8 mouse cellular contexts compared by ENCODE assay signal in the genomic region with DNA sequence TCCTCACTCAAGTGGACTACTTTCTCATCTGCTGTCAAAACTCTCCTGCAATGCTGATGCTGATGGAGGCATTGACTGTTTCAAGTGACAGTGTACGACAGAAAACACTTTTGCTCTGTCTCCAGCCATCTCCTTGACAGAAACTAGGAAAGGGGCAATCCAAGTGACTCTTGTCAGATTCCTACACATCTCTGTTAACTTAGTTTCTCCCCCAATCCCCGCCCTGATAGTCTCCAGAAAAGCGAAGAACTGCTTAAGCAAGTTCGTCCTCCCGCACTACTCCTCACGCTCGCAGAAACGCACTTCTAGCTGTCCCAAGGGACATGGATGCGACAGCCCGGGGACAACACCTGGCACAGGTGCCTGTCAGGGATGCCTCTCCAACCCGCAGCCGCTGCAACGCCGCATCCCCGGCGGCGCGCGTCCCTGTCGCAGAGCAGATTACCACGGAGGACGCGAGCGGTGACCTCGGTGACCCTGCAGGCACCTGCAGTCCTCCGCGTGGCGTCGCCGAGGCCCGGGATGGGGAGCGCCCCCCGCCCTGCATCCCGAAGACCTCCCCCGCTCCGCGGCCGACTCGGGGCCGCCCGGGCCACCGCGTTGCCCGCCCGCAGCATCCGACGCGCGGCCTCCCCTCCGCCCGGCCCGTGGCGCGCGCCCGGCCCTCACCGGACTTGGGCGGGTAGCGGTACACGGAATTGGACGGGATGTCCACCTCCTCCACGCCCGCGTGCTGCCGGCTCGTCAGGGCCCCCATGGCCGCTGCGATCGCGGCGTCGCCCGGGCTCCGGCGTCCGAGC. TPM values are rescaled to one million over a fixed set of nuclear protein-coding genes. Genes with fewer than 3 reads are reported as not detected.
DNase-seq lines count a peak whose midpoint lies in the region; ATAC-seq and TF ChIP-seq lines count a peak whose summit lies in the region.

No protein-coding gene starts in this region.

- H3K4me3 ChIP-seq in heart, embryonic 13.5 days: peak overlapping the region; percentile 79
- H3K4me3 ChIP-seq in liver, embryonic 12.5 days: peak overlapping the region; percentile 70
- H3K4me3 ChIP-seq in olfactory bulb, adult 2 months (ENCODE audit: insufficient read depth, low read depth, low read length): peak overlapping the region; percentile 92

- no peak for TF ChIP-seq POLR2A in olfactory bulb, adult 2 months (IDR thresholded peaks at IDR 0.05; ENCODE audit: insufficient read depth, low read depth, low read length)

- peak overlapping the region; percentile 93 for H3K9ac ChIP-seq in heart, embryonic 13.5 days
- H3K9ac ChIP-seq in liver, embryonic 12.5 days: peak overlapping the region; percentile 74

- TF ChIP-seq CTCF in olfactory bulb, adult 2 months (IDR thresholded peaks at IDR 0.05; ENCODE audit: insufficient read depth, low read depth, low read length): no peak

- no peaks in the 10 kb centered on the region for H3K36me3 ChIP-seq in heart, embryonic 13.5 days
- H3K36me3 ChIP-seq in liver, embryonic 12.5 days: no peaks in the 10 kb centered on the region

- peak overlapping the region; percentile 32; the same call in 1 of the 2 replicates for H3K27ac ChIP-seq in heart, embryonic 13.5 days (replicated peaks)
- peak overlapping the region; percentile 45; the same call in 1 of the 2 replicates for H3K27ac ChIP-seq in liver, embryonic 12.5 days
- peak overlapping the region; percentile 73 for H3K27ac ChIP-seq in olfactory bulb, adult 2 months (ENCODE audit: insufficient read depth, low read depth, low read length)

- peaks cover 25% of the 10 kb centered on the region for H3K4me1 ChIP-seq in heart, embryonic 13.5 days
- H3K4me1 ChIP-seq in liver, embryonic 12.5 days: peaks cover 25% of the 10 kb centered on the region
- H3K4me1 ChIP-seq in olfactory bulb, adult 2 months (ENCODE audit: control insufficient read depth, insufficient read depth, low read length): peaks cover 10% of the 10 kb centered on the region

- H3K9me3 ChIP-seq in heart, embryonic 13.5 days: no peaks in the 10 kb centered on the region
- H3K9me3 ChIP-seq in liver, embryonic 12.5 days (replicated peaks): no peaks in the 10 kb centered on the region

- WGBS in heart, embryonic 13.5 days: under 1% methylated on average over 72 of the region's 76 CpGs
- 2% methylated on average over 67 of the region's 76 CpGs for WGBS in liver, embryonic 12.5 days (ENCODE audit: insufficient replicate concordance)
- under 1% methylated on average over 76 of the region's 76 CpGs for WGBS in olfactory bulb, adult 2 months

- ATAC-seq in cerebellum, adult (ENCODE audit: insufficient number of reproducible peaks, low FRiP score, low TSS enrichment): peak; percentile 28; the same call in 1 of the 2 replicates
- peak; percentile 9; the same call in 1 of the 2 replicates for ATAC-seq in heart, embryonic 13.5 days (ENCODE audit: extremely low read depth, insufficient number of reproducible peaks, low FRiP score, low TSS enrichment)
- peak; percentile 43 for ATAC-seq in liver, embryonic 12.5 days

- no peak for DNase-seq in cerebellum, adult 8-10 months
- DNase-seq in 3134 (ENCODE audit: extremely low read depth, insufficient read length, low spot score): peak; percentile 67
- peak; percentile 27 for DNase-seq in cerebellum, adult 9-10 months
- DNase-seq in urinary bladder, postnatal 25 days (ENCODE audit: low spot score): no peak

- H3K4me2 ChIP-seq in heart, embryonic 13.5 days: peak overlapping the region; percentile 95
- H3K4me2 ChIP-seq in liver, embryonic 12.5 days: peak overlapping the region; percentile 98

- H3K27me3 ChIP-seq in heart, embryonic 13.5 days (replicated peaks): peaks cover 11% of the 10 kb centered on the region; the same call in 1 of the 2 replicates
- peaks cover 45% of the 10 kb centered on the region for H3K27me3 ChIP-seq in liver, embryonic 12.5 days (replicated peaks)

RNA-seq across cellular contexts. Expression of a gene that starts 0.6 kb away (rescaled TPM):
- 4.0 and 6.1 TPM in 2 replicates for polyA plus RNA-seq in heart, embryonic 13.5 days (2015; fragmentation: Nextera tagmentation; extraction: Ambion mirVana)
- 2.9 and 4.3 TPM in 2 replicates for polyA plus RNA-seq in liver, embryonic 12.5 days (2016; fragmentation: Nextera tagmentation; extraction: Ambion mirVana)
- 199 TPM in 1 of 2 replicates, not detected in the other for polyA plus RNA-seq in olfactory bulb, adult 2 months (2012; ENCODE audit: insufficient read depth, insufficient read length, low replicate concordance, missing spikeins)

RNA-seq across cellular contexts. Expression of a gene that starts 21.7 kb away (rescaled TPM):
- polyA plus RNA-seq in heart, embryonic 13.5 days (2015; fragmentation: Nextera tagmentation; extraction: Ambion mirVana): 31.0 and 32.3 TPM in 2 replicates
- polyA plus RNA-seq in liver, embryonic 12.5 days (2016; fragmentation: Nextera tagmentation; extraction: Ambion mirVana): 32.3 and 32.6 TPM in 2 replicates
- polyA plus RNA-seq in olfactory bulb, adult 2 months (2012; ENCODE audit: insufficient read depth, insufficient read length, low replicate concordance, missing spikeins): not detected in 2 replicates

RNA-seq across cellular contexts. Expression of a gene that starts 53.8 kb away (rescaled TPM):
- polyA plus RNA-seq in heart, embryonic 13.5 days (2015; fragmentation: Nextera tagmentation; extraction: Ambion mirVana): not detected in 2 replicates
- not detected in 2 replicates for polyA plus RNA-seq in liver, embryonic 12.5 days (2016; fragmentation: Nextera tagmentation; extraction: Ambion mirVana)
- not detected in 2 replicates for polyA plus RNA-seq in olfactory bulb, adult 2 months (2012; ENCODE audit: insufficient read depth, insufficient read length, low replicate concordance, missing spikeins)

Comparison
In these comparisons a context has a peak if more than half of its experiments do, and no peak if none do; other contexts are left out.
1. DNase-seq: peak in 3134 (single experiment) and cerebellum, adult 9-10 months (single experiment); none in cerebellum, adult 8-10 months (single experiment) and urinary bladder, postnatal 25 days (single experiment).
2. RNA of a gene that starts 0.6 kb away (polyA plus RNA-seq): 199 TPM in olfactory bulb, adult 2 months; 4.0 to 6.1 TPM in heart, embryonic 13.5 days and 2.9 to 4.3 TPM in liver, embryonic 12.5 days; every median in the first group is over 10 times any median in the second.
3. Peak in every context shown above with its lines, with median percentiles within 50 percentile points of each other: ATAC-seq, H3K27ac ChIP-seq and H3K4me3 ChIP-seq.